Mouse (Mus musculus) megakaryocyte-erythroid progenitor cell, adult 5 weeks (primary cell): ENCODE data around the gene Zfp629. TPM values are rescaled to one million over a fixed set of nuclear protein-coding genes. Genes with fewer than 3 reads are reported as not detected.

Experiments
- polyA plus RNA-seq: library from polyadenylated mRNA; stranded (reverse); fragments of >175 nt; gene quantifications from 2 replicates; pipeline ENCODE4 v1.2.3, GENCODE M21; 2012

Gene Zfp629
- polyA plus RNA-seq, result 22.5 and 24.1 TPM in 2 replicates

DNA sequence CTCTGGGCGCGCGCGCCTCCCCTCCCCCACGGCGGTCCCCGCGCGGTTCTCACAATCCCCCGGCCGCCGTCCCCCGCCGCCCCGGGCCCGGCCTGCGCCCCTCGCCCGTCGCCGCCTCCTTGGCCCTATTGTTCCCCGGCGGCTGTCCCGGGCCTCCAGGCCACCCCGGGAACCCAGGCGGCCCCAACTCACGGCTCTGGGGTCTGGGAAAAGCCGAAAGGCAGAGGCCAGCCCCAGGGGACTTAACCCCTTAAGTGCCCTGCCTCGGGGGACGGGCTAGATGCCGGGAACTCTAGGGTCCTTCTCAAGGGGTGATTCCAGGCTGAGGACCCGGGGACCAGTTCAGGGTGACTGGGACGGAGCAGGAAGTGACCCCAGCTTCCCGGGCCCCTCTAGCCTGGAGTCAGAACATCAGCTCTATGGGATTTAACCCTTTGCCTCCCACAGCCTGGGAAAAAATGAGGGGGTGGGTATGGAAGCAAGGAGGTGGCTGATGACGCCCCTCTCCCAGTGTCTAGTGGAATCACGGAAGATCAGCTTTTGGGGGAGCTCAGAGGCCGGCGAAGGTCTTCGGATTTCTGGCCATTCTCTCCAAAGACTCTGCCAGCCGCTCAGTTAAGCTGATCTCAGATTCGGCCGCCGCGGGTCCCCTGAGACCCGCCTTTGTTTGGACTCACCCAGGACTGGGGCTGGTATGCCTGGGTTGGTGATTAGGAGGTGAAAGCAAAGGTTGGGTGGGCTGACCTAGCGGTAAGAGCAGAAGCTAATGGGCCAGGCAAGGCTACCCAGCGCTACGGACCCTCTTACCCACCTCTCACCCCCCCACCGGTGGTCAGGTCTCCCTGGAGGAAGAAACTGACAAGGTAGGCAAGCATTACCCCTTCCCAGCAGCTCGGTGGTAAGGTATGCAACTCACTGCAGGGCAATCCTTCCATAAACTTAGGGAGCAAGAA, at the start of gene Zfp629:
TSS of gene Zfp629 (minus strand) at position 907 of the 953 bp plus-strand sequence.

DNA sequence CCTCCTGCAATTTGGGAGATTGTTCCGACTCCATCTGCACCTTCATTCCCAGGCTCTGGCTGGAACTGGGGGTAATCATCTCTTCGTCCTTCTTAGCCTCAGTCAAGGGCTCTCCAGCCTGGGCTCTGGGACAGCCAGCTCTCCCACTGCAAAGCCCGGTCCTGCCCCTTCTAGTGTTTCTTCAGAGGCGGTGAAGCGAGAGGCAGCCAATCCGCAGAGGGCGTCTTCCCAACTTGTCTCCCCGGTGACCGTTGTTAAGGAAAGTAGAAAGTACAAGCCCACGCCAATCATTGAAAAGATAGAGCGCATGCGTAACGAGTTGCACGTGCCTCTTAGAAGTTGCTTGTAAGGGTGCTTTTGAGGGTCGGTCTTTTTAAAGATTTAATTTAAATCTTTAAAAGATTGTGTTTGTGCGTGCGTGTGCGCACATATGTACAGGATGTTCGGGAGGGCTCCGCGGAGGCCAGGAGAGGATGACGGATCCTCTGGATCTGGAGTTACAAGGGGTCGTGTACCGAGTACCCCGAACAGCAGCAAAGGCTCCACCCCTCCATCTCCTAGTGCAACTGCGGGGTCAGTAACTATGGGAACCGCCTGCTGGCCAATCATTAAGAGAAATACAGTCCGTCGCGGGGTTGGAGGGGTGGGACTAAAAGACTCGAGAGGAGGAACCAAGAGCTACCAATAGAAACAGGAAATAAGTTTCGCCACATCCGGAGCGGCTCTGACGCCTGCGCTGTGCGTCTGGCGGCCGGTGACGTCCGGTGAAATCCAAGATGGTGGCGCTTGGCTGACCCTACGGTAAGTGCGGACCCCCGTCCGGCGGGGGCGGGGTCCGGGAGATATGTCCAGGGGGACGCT, 27.4 kb downstream of the Zfp629 start, which contains the start of the genes Ccdc189 and Rnf40:
TSS of gene Ccdc189 (minus strand) at position 585 of the 861 bp plus-strand sequence.
TSS of gene Rnf40 (plus strand) at position 757 of the 861 bp plus-strand sequence.

DNA sequence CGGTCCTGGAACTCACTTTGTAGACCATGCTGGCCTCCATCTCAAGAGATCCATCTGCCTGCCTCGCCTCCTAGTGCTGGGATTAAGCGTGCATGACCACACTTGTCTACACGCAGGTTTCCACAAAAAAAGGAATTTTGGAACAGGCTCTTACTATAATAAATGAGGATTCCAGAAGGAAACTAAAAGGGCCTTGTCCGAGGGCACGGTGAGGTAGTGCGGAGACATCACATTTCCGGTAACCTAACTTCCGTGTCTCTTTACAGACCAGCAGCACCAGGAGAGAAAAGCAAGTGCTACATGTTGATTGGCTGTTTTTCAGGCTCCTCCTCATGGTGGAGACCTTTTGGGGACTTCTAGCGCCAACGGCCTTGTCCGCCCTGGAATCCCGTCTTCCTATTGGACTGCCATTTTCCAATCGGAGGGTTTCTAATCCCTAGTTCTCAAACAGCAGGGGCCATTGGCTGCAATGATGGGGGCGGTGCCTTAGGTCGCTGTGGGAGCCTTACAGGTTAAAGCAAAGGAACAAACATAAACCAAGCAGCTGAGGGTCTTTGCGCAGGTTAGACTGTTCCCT, 42.6 kb downstream of the Zfp629 start, which contains the start of gene Phkg2:
TSS of gene Phkg2 (plus strand) at position 446 of the 577 bp plus-strand sequence.

DNA sequence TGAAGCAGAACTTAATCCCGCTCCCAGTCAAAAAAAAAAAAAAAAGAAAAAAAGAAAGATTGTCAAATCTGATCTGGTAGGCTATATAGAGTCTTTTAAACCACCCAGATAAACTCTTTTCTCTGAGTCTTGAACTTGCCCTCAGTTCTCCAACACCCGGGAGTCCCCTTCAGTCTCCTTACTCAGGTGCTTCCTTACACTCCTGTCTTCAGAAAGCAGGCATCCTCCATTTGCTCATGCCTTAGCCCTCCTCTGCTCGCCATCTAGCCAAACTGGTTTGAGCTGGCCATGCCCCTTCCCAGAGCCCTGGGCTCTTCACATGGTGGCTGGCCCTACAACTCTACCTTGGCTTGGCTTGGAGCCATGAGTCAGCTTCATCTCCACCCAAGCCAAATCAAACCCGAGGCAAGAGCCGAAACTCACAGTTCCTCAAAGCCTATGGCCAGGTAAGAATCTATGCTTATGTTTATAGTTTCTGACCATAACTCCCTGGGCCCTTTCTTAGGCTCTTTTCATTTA, 54.2 kb downstream of the Zfp629 start, which contains the start of gene Tmem265:
TSS of gene Tmem265 (plus strand) at position 51 of the 519 bp plus-strand sequence.

Other genes with a start within 250 kb of the Zfp629 start
- gene Zfp747, start 239.7 kb downstream of the Zfp629 start, polyA plus RNA-seq, result 5.6 and 7.2 TPM in 2 replicates
- 0.43 and 0.74 TPM in 2 replicates for gene 9130019O22Rik, start 228.6 kb downstream of the Zfp629 start, polyA plus RNA-seq
- 8.6 and 11.3 TPM in 2 replicates for gene E430018J23Rik, start 222.2 kb downstream of the Zfp629 start, polyA plus RNA-seq
- 1.5 and 1.8 TPM in 2 replicates for gene Zfp764, start 209.0 kb downstream of the Zfp629 start, polyA plus RNA-seq
- 11.3 and 11.9 TPM in 2 replicates for gene Zfp688, start 193.7 kb downstream of the Zfp629 start, polyA plus RNA-seq
- 11.6 and 13.2 TPM in 2 replicates for gene Zfp689, start 166.6 kb downstream of the Zfp629 start, polyA plus RNA-seq
- 92.8 and 98.3 TPM in 2 replicates for gene Prr14, start 156.2 kb downstream of the Zfp629 start, polyA plus RNA-seq
- 625 and 719 TPM in 2 replicates for gene Fbrs, start 136.6 kb downstream of the Zfp629 start, polyA plus RNA-seq
- gene Srcap, start 103.8 kb downstream of the Zfp629 start, polyA plus RNA-seq, result 35.3 and 51.2 TPM in 2 replicates
- gene Gm42715, start 96.2 kb downstream of the Zfp629 start, polyA plus RNA-seq, result 30.8 and 43.6 TPM in 2 replicates
- gene Tmem265, start 54.4 kb downstream of the Zfp629 start, polyA plus RNA-seq, result 1.3 and 2.0 TPM in 2 replicates
- gene Phkg2, start 42.5 kb downstream of the Zfp629 start, polyA plus RNA-seq, result 75.3 and 94.9 TPM in 2 replicates
- 2.8 and 5.3 TPM in 2 replicates for gene Ccdc189, start 27.2 kb downstream of the Zfp629 start, polyA plus RNA-seq
- gene Rnf40, start 27.0 kb downstream of the Zfp629 start, polyA plus RNA-seq, result 51.4 and 68.4 TPM in 2 replicates
- 698 and 704 TPM in 2 replicates for gene Bcl7c, start 93.1 kb upstream of the Zfp629 start, polyA plus RNA-seq
- 2.2 and 3.6 TPM in 2 replicates for gene Ctf1, start 96.9 kb upstream of the Zfp629 start, polyA plus RNA-seq
- not detected in 2 replicates for gene Ctf2, start 116.4 kb upstream of the Zfp629 start, polyA plus RNA-seq
- 85.5 and 100 TPM in 2 replicates for gene Fbxl19, start 128.7 kb upstream of the Zfp629 start, polyA plus RNA-seq
- 31.0 and 41.1 TPM in 2 replicates for gene Orai3, start 154.0 kb upstream of the Zfp629 start, polyA plus RNA-seq
- 84.7 and 110 TPM in 2 replicates for gene Setd1a, start 160.9 kb upstream of the Zfp629 start, polyA plus RNA-seq
- 9.3 and 20.1 TPM in 2 replicates for gene Gm49388, start 169.8 kb upstream of the Zfp629 start, polyA plus RNA-seq
- gene Hsd3b7, start 184.8 kb upstream of the Zfp629 start, polyA plus RNA-seq, result 21.4 and 28.9 TPM in 2 replicates
- gene Stx4a, start 208.5 kb upstream of the Zfp629 start, polyA plus RNA-seq, result 83.0 and 121 TPM in 2 replicates
- gene Stx1b, start 208.8 kb upstream of the Zfp629 start, polyA plus RNA-seq, result 0.48 and 0.63 TPM in 2 replicates